Comparison of ENCODE assay signal across 7 mouse cellular contexts in the genomic region with DNA sequence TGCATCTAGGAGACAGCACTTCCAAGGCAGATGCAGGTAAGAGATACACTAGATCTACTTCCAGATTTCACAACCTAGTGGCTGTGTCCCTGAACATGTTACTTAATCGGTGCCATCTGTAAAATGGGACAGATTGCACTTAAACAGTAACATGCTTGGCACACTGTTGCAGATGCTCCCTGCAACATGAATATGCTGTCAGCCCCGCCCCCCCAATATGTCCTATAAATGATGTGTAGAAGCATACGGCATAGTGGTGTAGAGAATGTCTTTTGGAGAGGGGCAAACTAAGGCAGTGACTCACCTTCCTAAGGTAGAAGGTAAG. TPM values are rescaled to one million over a fixed set of nuclear protein-coding genes. Genes with fewer than 3 reads are reported as not detected.
A peak's percentile ranks its signal among the peaks of the same experiment; 100 is the strongest.
DNase-seq lines count a peak whose midpoint lies in the region; ATAC-seq and TF ChIP-seq lines count a peak whose summit lies in the region.

No protein-coding gene starts in this region.

- no peak for TF ChIP-seq EP300 in lung, postnatal 0 days (IDR thresholded peaks at IDR 0.05)

- 35% methylated on average over 3 of the region's 3 CpGs for WGBS in lung, postnatal 0 days
- WGBS in lung, adult 2 months: 44% methylated on average over 3 of the region's 3 CpGs
- WGBS in forebrain, embryonic 11.5 days: 52% methylated on average over 3 of the region's 3 CpGs
- WGBS in limb, embryonic 13.5 days: 41% methylated on average over 3 of the region's 3 CpGs
- WGBS in stomach, embryonic 15.5 days: 45% methylated on average over 3 of the region's 3 CpGs

- TF ChIP-seq CTCF in lung, postnatal 0 days (IDR thresholded peaks at IDR 0.05): no peak
- TF ChIP-seq CTCF in lung, adult 2 months (IDR thresholded peaks at IDR 0.05; ENCODE audit: insufficient read depth, low read length): no peak

- H3K27ac ChIP-seq in lung, postnatal 0 days (ENCODE audit: low read length): no peak overlapping the region
- H3K27ac ChIP-seq in forebrain, embryonic 11.5 days (ENCODE audit: low read depth, low read length): no peak overlapping the region
- no peak overlapping the region for H3K27ac ChIP-seq in limb, embryonic 13.5 days
- no peak overlapping the region for H3K27ac ChIP-seq in stomach, embryonic 15.5 days

- TF ChIP-seq POLR2A in lung, adult 2 months (IDR thresholded peaks at IDR 0.05; ENCODE audit: borderline replicate concordance, extremely low read depth, low read depth, low read length): no peak

- peaks cover 7% of the 10 kb centered on the region; the same call in 1 of the 2 replicates for H3K36me3 ChIP-seq in lung, postnatal 0 days (ENCODE audit: insufficient read depth, low read length)
- H3K36me3 ChIP-seq in forebrain, embryonic 11.5 days (ENCODE audit: control insufficient read depth, insufficient read depth, low read length): no peaks in the 10 kb centered on the region; the same call in 1 of the 2 replicates
- peaks cover 38% of the 10 kb centered on the region for H3K36me3 ChIP-seq in limb, embryonic 13.5 days
- peaks cover 16% of the 10 kb centered on the region for H3K36me3 ChIP-seq in stomach, embryonic 15.5 days

- DNase-seq in lung, postnatal 0 days (ENCODE audit: low spot score): no peak
- DNase-seq in lung, adult 2 months: no peak
- no peak for DNase-seq in forebrain, embryonic 11.5 days (ENCODE audit: low spot score)
- no peak for DNase-seq in right cerebral cortex, postnatal 4 days
- DNase-seq in thymus, postnatal 10 days (ENCODE audit: low spot score in 2 of 2): no peak

- H3K4me2 ChIP-seq in lung, postnatal 0 days (replicated peaks; ENCODE audit: low read depth, low read length): peak overlapping the region; percentile 85
- H3K4me2 ChIP-seq in forebrain, embryonic 11.5 days (ENCODE audit: low read depth, low read length, severe bottlenecking): peak overlapping the region; percentile 83
- peak overlapping the region; percentile 79 for H3K4me2 ChIP-seq in limb, embryonic 13.5 days (replicated peaks)
- H3K4me2 ChIP-seq in stomach, embryonic 15.5 days: peak overlapping the region; percentile 80

- no peak for ATAC-seq in lung, postnatal 0 days
- ATAC-seq in forebrain, embryonic 11.5 days (replicated peaks; ENCODE audit: low FRiP score): no peak
- ATAC-seq in limb, embryonic 13.5 days (ENCODE audit: low FRiP score, low read depth): no peak
- ATAC-seq in stomach, embryonic 15.5 days (ENCODE audit: insufficient read depth, low FRiP score, low read depth): no peak

- H3K4me3 ChIP-seq in lung, postnatal 0 days (ENCODE audit: low read depth, low read length): no peak overlapping the region
- no peak overlapping the region for H3K4me3 ChIP-seq in lung, adult 2 months (replicated peaks; ENCODE audit: extremely low read depth, low read depth, low read length)
- peak overlapping the region; percentile 82 for H3K4me3 ChIP-seq in forebrain, embryonic 11.5 days (ENCODE audit: low read depth, low read length)
- peak overlapping the region; percentile 84 for H3K4me3 ChIP-seq in limb, embryonic 13.5 days
- H3K4me3 ChIP-seq in stomach, embryonic 15.5 days (replicated peaks): peak overlapping the region; percentile 80

- H3K9ac ChIP-seq in lung, postnatal 0 days (replicated peaks; ENCODE audit: low read depth): no peak overlapping the region
- no peak overlapping the region for H3K9ac ChIP-seq in forebrain, embryonic 11.5 days (ENCODE audit: low read length)
- 0 out of 2 replicates have a peak overlapping the region, but pooled peaks have one; percentile 81 for H3K9ac ChIP-seq in limb, embryonic 13.5 days
- no peak overlapping the region for H3K9ac ChIP-seq in stomach, embryonic 15.5 days

- H3K27me3 ChIP-seq in lung, postnatal 0 days (replicated peaks; ENCODE audit: insufficient read depth, low read length): peaks cover 18% of the 10 kb centered on the region; the same call in 1 of the 2 replicates
- peaks cover 13% of the 10 kb centered on the region for H3K27me3 ChIP-seq in forebrain, embryonic 11.5 days (ENCODE audit: control insufficient read depth, insufficient read depth, low read length)
- H3K27me3 ChIP-seq in limb, embryonic 13.5 days: peaks cover 38% of the 10 kb centered on the region
- peaks cover 24% of the 10 kb centered on the region for H3K27me3 ChIP-seq in stomach, embryonic 15.5 days (replicated peaks)

- H3K9me3 ChIP-seq in lung, postnatal 0 days (ENCODE audit: low read length): no peaks in the 10 kb centered on the region
- H3K9me3 ChIP-seq in forebrain, embryonic 11.5 days (ENCODE audit: control insufficient read depth, low read length): no peaks in the 10 kb centered on the region
- H3K9me3 ChIP-seq in limb, embryonic 13.5 days: no peaks in the 10 kb centered on the region
- H3K9me3 ChIP-seq in stomach, embryonic 15.5 days: no peaks in the 10 kb centered on the region

- peaks cover 3% of the 10 kb centered on the region; the same call in 1 of the 2 replicates for H3K4me1 ChIP-seq in lung, postnatal 0 days (ENCODE audit: insufficient read depth, low read depth, low read length)
- H3K4me1 ChIP-seq in lung, adult 2 months (ENCODE audit: control insufficient read depth, insufficient read depth, low read length): peaks cover 14% of the 10 kb centered on the region; the same call in 1 of the 2 replicates
- peaks cover 15% of the 10 kb centered on the region; the same call in 1 of the 2 replicates for H3K4me1 ChIP-seq in forebrain, embryonic 11.5 days (replicated peaks; ENCODE audit: control insufficient read depth, insufficient read depth, low read length)
- H3K4me1 ChIP-seq in limb, embryonic 13.5 days: peaks cover 40% of the 10 kb centered on the region
- peaks cover 24% of the 10 kb centered on the region for H3K4me1 ChIP-seq in stomach, embryonic 15.5 days

RNA-seq across cellular contexts. Expression of a gene that starts 1.2 kb away (rescaled TPM):
- 31.2 and 31.6 TPM in 2 replicates for polyA plus RNA-seq in lung, postnatal 0 days (2015; fragmentation: Nextera tagmentation; extraction: Ambion mirVana)
- polyA plus RNA-seq in lung, adult 2 months (2012; rRNA removed): 89.7 and 127 TPM in 2 replicates
- polyA plus RNA-seq in forebrain, embryonic 11.5 days (2014; fragmentation: Nextera tagmentation; extraction: Ambion mirVana): 21.3 and 23.3 TPM in 2 replicates
- 37.5 and 37.7 TPM in 2 replicates for polyA plus RNA-seq in limb, embryonic 13.5 days (2015; fragmentation: Nextera tagmentation; extraction: Ambion mirVana)
- 40.9 and 41.9 TPM in 2 replicates for polyA plus RNA-seq in stomach, embryonic 15.5 days (2015; fragmentation: Nextera tagmentation; extraction: Ambion mirVana)

RNA-seq across cellular contexts. Expression of a gene that starts 1.4 kb away (rescaled TPM):
- polyA plus RNA-seq in lung, postnatal 0 days (2015; fragmentation: Nextera tagmentation; extraction: Ambion mirVana): 1.1 and 1.3 TPM in 2 replicates
- polyA plus RNA-seq in lung, adult 2 months (2012; rRNA removed): 5.2 and 7.4 TPM in 2 replicates
- 8.9 and 9.4 TPM in 2 replicates for polyA plus RNA-seq in forebrain, embryonic 11.5 days (2014; fragmentation: Nextera tagmentation; extraction: Ambion mirVana)
- 0.83 and 0.97 TPM in 2 replicates for polyA plus RNA-seq in limb, embryonic 13.5 days (2015; fragmentation: Nextera tagmentation; extraction: Ambion mirVana)
- polyA plus RNA-seq in stomach, embryonic 15.5 days (2015; fragmentation: Nextera tagmentation; extraction: Ambion mirVana): 2.3 and 2.7 TPM in 2 replicates

RNA-seq across cellular contexts. Expression of a gene that starts 27.7 kb away (rescaled TPM):
- not detected in 2 replicates for polyA plus RNA-seq in lung, postnatal 0 days (2015; fragmentation: Nextera tagmentation; extraction: Ambion mirVana)
- 0.05 TPM in 1 of 2 replicates, not detected in the other for polyA plus RNA-seq in lung, adult 2 months (2012; rRNA removed)
- 0.61 TPM in 2 replicates for polyA plus RNA-seq in forebrain, embryonic 11.5 days (2014; fragmentation: Nextera tagmentation; extraction: Ambion mirVana)
- 0.65 and 0.80 TPM in 2 replicates for polyA plus RNA-seq in limb, embryonic 13.5 days (2015; fragmentation: Nextera tagmentation; extraction: Ambion mirVana)
- 2.0 and 2.1 TPM in 2 replicates for polyA plus RNA-seq in stomach, embryonic 15.5 days (2015; fragmentation: Nextera tagmentation; extraction: Ambion mirVana)

RNA-seq across cellular contexts. Expression of a gene that starts 28.3 kb away (rescaled TPM):
- 25.8 and 33.9 TPM in 2 replicates for polyA plus RNA-seq in lung, postnatal 0 days (2015; fragmentation: Nextera tagmentation; extraction: Ambion mirVana)
- polyA plus RNA-seq in lung, adult 2 months (2012; rRNA removed): 20.7 and 26.1 TPM in 2 replicates
- polyA plus RNA-seq in forebrain, embryonic 11.5 days (2014; fragmentation: Nextera tagmentation; extraction: Ambion mirVana): 42.6 and 44.7 TPM in 2 replicates
- 85.1 and 86.4 TPM in 2 replicates for polyA plus RNA-seq in limb, embryonic 13.5 days (2015; fragmentation: Nextera tagmentation; extraction: Ambion mirVana)
- polyA plus RNA-seq in stomach, embryonic 15.5 days (2015; fragmentation: Nextera tagmentation; extraction: Ambion mirVana): 75.1 and 84.0 TPM in 2 replicates

RNA-seq across cellular contexts. Expression of a gene that starts 28.9 kb away (rescaled TPM):
- 3.7 and 3.8 TPM in 2 replicates for polyA plus RNA-seq in lung, postnatal 0 days (2015; fragmentation: Nextera tagmentation; extraction: Ambion mirVana)
- 13.6 and 14.3 TPM in 2 replicates for polyA plus RNA-seq in lung, adult 2 months (2012; rRNA removed)
- 1.3 and 2.4 TPM in 2 replicates for polyA plus RNA-seq in forebrain, embryonic 11.5 days (2014; fragmentation: Nextera tagmentation; extraction: Ambion mirVana)
- polyA plus RNA-seq in limb, embryonic 13.5 days (2015; fragmentation: Nextera tagmentation; extraction: Ambion mirVana): 14.2 and 14.3 TPM in 2 replicates
- polyA plus RNA-seq in stomach, embryonic 15.5 days (2015; fragmentation: Nextera tagmentation; extraction: Ambion mirVana): 8.0 and 9.6 TPM in 2 replicates

Comparison
In these comparisons a context has a peak if more than half of its experiments do, and no peak if none do; other contexts are left out.
1. H3K4me3 ChIP-seq: peak in forebrain, embryonic 11.5 days (single experiment), limb, embryonic 13.5 days (single experiment) and stomach, embryonic 15.5 days (single experiment); none in lung, postnatal 0 days (single experiment) and lung, adult 2 months (single experiment).
2. Peak in every context shown above with its lines, with median percentiles within 50 percentile points of each other: H3K4me2 ChIP-seq.